Mouse (Mus musculus) neural tube, embryonic 15.5 days (tissue): Measurements from ENCODE around the gene Zfp445. TPM values are rescaled to one million over a fixed set of nuclear protein-coding genes. Genes with fewer than 3 reads are reported as not detected.

Source experiments
- polyA plus RNA-seq: library from polyadenylated mRNA; unstranded; fragments of >200 nt; fragmentation: Nextera tagmentation; extraction: Ambion mirVana; gene quantifications from 2 replicates; pipeline ENCODE4 v1.2.1, GENCODE M21; 2015

The Zfp445 gene
- polyA plus RNA-seq, 1 experiment from 2014 or later = 96.7 TPM

Other genes with a start within 250 kb of the Zfp445 start
- gene Topaz1, start 118.7 kb downstream of the Zfp445 start, polyA plus RNA-seq = not detected in 2 replicates
- 7.8 and 9.0 TPM in 2 replicates for gene Tcaim, start 60.5 kb downstream of the Zfp445 start, polyA plus RNA-seq
- 0.51 and 0.55 TPM in 2 replicates for gene Gm35549, start 22.0 kb downstream of the Zfp445 start, polyA plus RNA-seq
- gene Zkscan7, start 19.7 kb upstream of the Zfp445 start, polyA plus RNA-seq = 3.5 TPM in 2 replicates
- gene Zfp105, start 57.1 kb upstream of the Zfp445 start, polyA plus RNA-seq = 15.4 and 16.6 TPM in 2 replicates
- gene 1110059G10Rik, start 85.0 kb upstream of the Zfp445 start, polyA plus RNA-seq = 25.5 and 28.7 TPM in 2 replicates
- gene Kif15, start 85.0 kb upstream of the Zfp445 start, polyA plus RNA-seq = 9.0 and 19.7 TPM in 2 replicates
- gene Tmem42, start 155.3 kb upstream of the Zfp445 start, polyA plus RNA-seq = 28.0 and 28.5 TPM in 2 replicates
- 0.59 and 0.66 TPM in 2 replicates for gene Tgm4, start 168.7 kb upstream of the Zfp445 start, polyA plus RNA-seq
- gene Zdhhc3, start 247.2 kb upstream of the Zfp445 start, polyA plus RNA-seq = 81.3 and 84.7 TPM in 2 replicates
- 77.1 and 94.0 TPM in 2 replicates for gene Exosc7, start 247.2 kb upstream of the Zfp445 start, polyA plus RNA-seq